Mouse (Mus musculus): ENCODE data around the gene Osm. TPM values are rescaled to one million over a fixed set of nuclear protein-coding genes. Genes with fewer than 3 reads are reported as not detected.
A peak's percentile ranks its signal among the peaks of the same experiment; 100 is the strongest.

Osm gene
- total RNA-seq, 1 experiment = 0.98 TPM

DNA sequence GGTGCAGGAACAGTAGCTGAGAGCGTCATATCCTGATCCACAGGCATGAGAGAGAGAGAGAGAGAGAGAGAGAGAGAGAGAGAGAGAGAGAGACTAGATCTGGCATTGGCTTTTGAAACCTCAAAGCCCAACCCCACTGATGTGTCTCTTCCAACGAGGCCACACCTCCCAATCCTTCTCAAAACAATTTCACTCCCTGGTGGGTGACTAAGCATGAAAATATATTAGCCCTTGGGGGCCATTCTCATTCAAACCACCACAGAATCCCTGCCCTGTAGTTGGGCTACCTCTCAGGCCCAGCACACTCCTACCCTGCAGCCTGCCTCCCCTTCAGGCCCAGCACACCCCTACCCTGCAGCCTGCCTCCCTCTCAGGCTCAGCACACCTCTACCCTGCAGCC, 16.7 kb downstream of the Osm start:
- no peak overlapping the region for H3K4me3 ChIP-seq (ENCODE audit: insufficient read depth in 1 of 2, low read depth in 1 of 2, low read length in 2 of 2, poor library complexity in 1 of 2, severe bottlenecking in 1 of 2)
- no peaks in the 10 kb centered on the region for H3K36me3 ChIP-seq (ENCODE audit: control insufficient read depth, insufficient read depth, low read length, poor library complexity, severe bottlenecking)
- TF ChIP-seq ZC3H11A (IDR thresholded peaks at IDR 0.05; ENCODE audit: borderline replicate concordance, low read depth, low read length) (no peak), CHD2 (IDR thresholded peaks at IDR 0.05; ENCODE audit: low read depth, low read length) (no peak), MAFK (IDR thresholded peaks at IDR 0.05; ENCODE audit: insufficient read depth, low read depth, low read length) (no peak), HCFC1 (IDR thresholded peaks at IDR 0.05; ENCODE audit: borderline replicate concordance, insufficient read depth, low read length) (no peak), ZNF384 (IDR thresholded peaks at IDR 0.05; ENCODE audit: low read depth, low read length) (no peak)
- no peak overlapping the region for H3K27ac ChIP-seq (ENCODE audit: insufficient read depth, low read depth, low read length, poor library complexity, severe bottlenecking)
- no peak for DNase-seq (ENCODE audit: low read depth, low spot score)
- H3K4me1 ChIP-seq (ENCODE audit: control insufficient read depth in 2 of 2, insufficient read depth in 2 of 2, low read length in 2 of 2, poor library complexity in 1 of 2) = peaks cover 0 to 24% of the 10 kb centered on the region in 2 experiments; a peak in 2 of 4 replicates
- H3K9me3 ChIP-seq (ENCODE audit: control insufficient read depth, insufficient read depth, low read depth, low read length) = no peaks in the 10 kb centered on the region
- in situ Hi-C loops (cut with MboI; ENCODE audit: low sequenced_read_pairs in 2 of 2, unreplicated experiment in 2 of 2) = loop anchor here in 1 of 2 experiments (10.0 kb wide), 1 partner anchor 172 kb away; no protein-coding TSS in a partner anchor
- H3K9ac ChIP-seq (ENCODE audit: insufficient read depth, low read depth, low read length, poor library complexity, severe bottlenecking) = no peak overlapping the region

DNA sequence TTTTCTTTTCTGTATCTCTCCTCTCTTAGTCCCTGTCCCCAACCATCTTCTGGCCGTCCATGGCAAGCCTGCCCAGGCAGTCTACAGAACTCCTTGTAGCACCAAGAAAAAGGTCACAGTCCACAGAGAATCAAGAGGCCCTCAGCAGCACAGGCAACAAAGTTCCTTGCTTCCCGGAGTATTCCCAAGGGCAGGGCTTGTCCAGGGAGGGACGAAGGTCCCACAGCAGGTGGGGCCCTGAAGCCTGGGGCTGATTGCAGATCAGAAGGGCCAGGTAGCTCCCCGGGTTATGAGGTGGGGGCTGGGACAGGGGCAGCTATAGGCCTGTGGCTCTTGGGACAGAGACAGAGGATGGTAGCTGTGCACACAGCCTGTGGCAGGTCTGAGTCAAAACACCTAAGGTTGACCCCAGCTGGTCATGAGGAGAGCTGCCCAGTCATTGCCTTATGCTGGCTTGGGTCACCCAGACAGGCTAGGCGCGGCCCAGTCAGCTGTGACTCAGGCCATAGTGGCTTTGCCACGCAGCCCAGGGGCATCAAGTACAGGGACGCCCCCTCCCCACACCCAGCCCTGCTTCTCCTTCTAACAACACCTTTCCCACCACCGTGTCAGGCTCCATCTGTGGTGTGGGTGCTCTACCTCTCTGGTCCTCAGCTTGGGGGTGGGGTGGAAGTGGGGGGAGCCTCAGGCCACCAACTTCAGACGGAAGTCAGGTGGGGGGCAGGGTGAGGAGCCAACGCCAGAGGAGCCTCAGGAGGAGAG, 20.8 kb downstream of the Osm start, which contains the start of gene Lif:
TSS of gene Lif (plus strand) at position 712 of the 762 bp plus-strand sequence.
- TF ChIP-seq ZC3H11A (IDR thresholded peaks at IDR 0.05; ENCODE audit: borderline replicate concordance, low read depth, low read length) (no peak), CHD2 (IDR thresholded peaks at IDR 0.05; ENCODE audit: low read depth, low read length) (no peak), ZNF384 (IDR thresholded peaks at IDR 0.05; ENCODE audit: low read depth, low read length) (no peak), HCFC1 (IDR thresholded peaks at IDR 0.05; ENCODE audit: borderline replicate concordance, insufficient read depth, low read length) (no peak), MAFK (IDR thresholded peaks at IDR 0.05; ENCODE audit: insufficient read depth, low read depth, low read length) (no peak)
- DNase-seq (ENCODE audit: low read depth, low spot score) = no peak
- Histone ChIP-seq H3K36me3 (ENCODE audit: control insufficient read depth, insufficient read depth, low read length, poor library complexity, severe bottlenecking) (no peaks in the 10 kb centered on the region), H3K4me3 (ENCODE audit: insufficient read depth in 1 of 2, low read depth in 1 of 2, low read length in 2 of 2, poor library complexity in 1 of 2, severe bottlenecking in 1 of 2) (no peak within 1 kb of the TSS), H3K27ac (ENCODE audit: insufficient read depth, low read depth, low read length, poor library complexity, severe bottlenecking) (no peak within 1 kb of the TSS), H3K9ac (ENCODE audit: insufficient read depth, low read depth, low read length, poor library complexity, severe bottlenecking) (no peak within 1 kb of the TSS), H3K9me3 (ENCODE audit: control insufficient read depth, insufficient read depth, low read depth, low read length) (no peaks in the 10 kb centered on the region), H3K4me1 (ENCODE audit: control insufficient read depth in 2 of 2, insufficient read depth in 2 of 2, low read length in 2 of 2, poor library complexity in 1 of 2) (peaks cover 0 to 32% of the 10 kb centered on the region in 2 experiments; a peak in 2 of 4 replicates)
- in situ Hi-C loops (cut with MboI; ENCODE audit: low sequenced_read_pairs in 2 of 2, unreplicated experiment in 2 of 2) = loop anchor here in 1 of 2 experiments (5.0 to 10.0 kb wide), 2 partner anchors 35 to 168 kb away; no protein-coding TSS in a partner anchor

- DNase-seq (ENCODE audit: low read depth, low spot score) = no peak
- no peaks in the 10 kb centered on the region for H3K36me3 ChIP-seq (ENCODE audit: control insufficient read depth, insufficient read depth, low read length, poor library complexity, severe bottlenecking)
- peaks cover 0 to 32% of the 10 kb centered on the region in 2 experiments; a peak in 2 of 4 replicates for H3K4me1 ChIP-seq (ENCODE audit: control insufficient read depth in 2 of 2, insufficient read depth in 2 of 2, low read length in 2 of 2, poor library complexity in 1 of 2)
- no peak for TF ChIP-seq ZC3H11A (IDR thresholded peaks at IDR 0.05; ENCODE audit: borderline replicate concordance, low read depth, low read length)
- no peak for TF ChIP-seq HCFC1 (IDR thresholded peaks at IDR 0.05; ENCODE audit: borderline replicate concordance, insufficient read depth, low read length)
- TF ChIP-seq CHD2 (IDR thresholded peaks at IDR 0.05; ENCODE audit: low read depth, low read length) = no peak
- TF ChIP-seq MAFK (IDR thresholded peaks at IDR 0.05; ENCODE audit: insufficient read depth, low read depth, low read length) = no peak
- TF ChIP-seq ZNF384 (IDR thresholded peaks at IDR 0.05; ENCODE audit: low read depth, low read length) = no peak
- no peak overlapping the region for H3K9ac ChIP-seq (ENCODE audit: insufficient read depth, low read depth, low read length, poor library complexity, severe bottlenecking)
- in situ Hi-C loops (cut with MboI; ENCODE audit: low sequenced_read_pairs in 2 of 2, unreplicated experiment in 2 of 2) = loop anchor here in 1 of 2 experiments (5.0 to 10.0 kb wide), 2 partner anchors 35 to 167 kb away; no protein-coding TSS in a partner anchor
- H3K9me3 ChIP-seq (ENCODE audit: control insufficient read depth, insufficient read depth, low read depth, low read length) = no peaks in the 10 kb centered on the region
- H3K4me3 ChIP-seq (ENCODE audit: insufficient read depth in 1 of 2, low read depth in 1 of 2, low read length in 2 of 2, poor library complexity in 1 of 2, severe bottlenecking in 1 of 2) = no peak overlapping the region
- H3K27ac ChIP-seq (ENCODE audit: insufficient read depth, low read depth, low read length, poor library complexity, severe bottlenecking) = no peak overlapping the region
Measured at GRCm38 (mm10) chr11:4257756-4258155, 21.5 kb downstream of the Osm start.

GRCm38 (mm10) chr11:4258657-4259082, 22.4 kb downstream of the Osm start:
- Histone ChIP-seq H3K27ac (ENCODE audit: insufficient read depth, low read depth, low read length, poor library complexity, severe bottlenecking) (no peak overlapping the region), H3K36me3 (ENCODE audit: control insufficient read depth, insufficient read depth, low read length, poor library complexity, severe bottlenecking) (no peaks in the 10 kb centered on the region), H3K4me3 (ENCODE audit: insufficient read depth in 1 of 2, low read depth in 1 of 2, low read length in 2 of 2, poor library complexity in 1 of 2, severe bottlenecking in 1 of 2) (no peak overlapping the region; a peak in 1 of 4 replicates), H3K9me3 (ENCODE audit: control insufficient read depth, insufficient read depth, low read depth, low read length) (no peaks in the 10 kb centered on the region), H3K9ac (ENCODE audit: insufficient read depth, low read depth, low read length, poor library complexity, severe bottlenecking) (no peak overlapping the region), H3K4me1 (ENCODE audit: control insufficient read depth in 2 of 2, insufficient read depth in 2 of 2, low read length in 2 of 2, poor library complexity in 1 of 2) (peaks cover 0 to 31% of the 10 kb centered on the region in 2 experiments; a peak in 2 of 4 replicates)
- peak; percentile 68 for DNase-seq (ENCODE audit: low read depth, low spot score)
- TF ChIP-seq ZC3H11A (IDR thresholded peaks at IDR 0.05; ENCODE audit: borderline replicate concordance, low read depth, low read length) = peak; percentile 81
- no peak for TF ChIP-seq CHD2 (IDR thresholded peaks at IDR 0.05; ENCODE audit: low read depth, low read length)
- TF ChIP-seq MAFK (IDR thresholded peaks at IDR 0.05; ENCODE audit: insufficient read depth, low read depth, low read length) = no peak
- no peak for TF ChIP-seq ZNF384 (IDR thresholded peaks at IDR 0.05; ENCODE audit: low read depth, low read length)
- TF ChIP-seq HCFC1 (IDR thresholded peaks at IDR 0.05; ENCODE audit: borderline replicate concordance, insufficient read depth, low read length) = no peak
- in situ Hi-C loops (cut with MboI; ENCODE audit: low sequenced_read_pairs in 2 of 2, unreplicated experiment in 2 of 2) = loop anchor here in 1 of 2 experiments (5.0 to 10.0 kb wide), 2 partner anchors 36 to 166 kb away; no protein-coding TSS in a partner anchor
